Mouse (Mus musculus) lung, postnatal 4 days (tissue): Measurements from ENCODE around the gene P3h4.
"Not testable (repeated sequence)": the region's sequence is repeated elsewhere in the genome, so short reads cannot be mapped to it uniquely, and the experiment has no call there.

Experiments used
- DNase-seq, 2 experiments: peaks; one replicate each; pipeline ENCODE4 v3.0.0; 2021

P3h4 gene

DNA sequence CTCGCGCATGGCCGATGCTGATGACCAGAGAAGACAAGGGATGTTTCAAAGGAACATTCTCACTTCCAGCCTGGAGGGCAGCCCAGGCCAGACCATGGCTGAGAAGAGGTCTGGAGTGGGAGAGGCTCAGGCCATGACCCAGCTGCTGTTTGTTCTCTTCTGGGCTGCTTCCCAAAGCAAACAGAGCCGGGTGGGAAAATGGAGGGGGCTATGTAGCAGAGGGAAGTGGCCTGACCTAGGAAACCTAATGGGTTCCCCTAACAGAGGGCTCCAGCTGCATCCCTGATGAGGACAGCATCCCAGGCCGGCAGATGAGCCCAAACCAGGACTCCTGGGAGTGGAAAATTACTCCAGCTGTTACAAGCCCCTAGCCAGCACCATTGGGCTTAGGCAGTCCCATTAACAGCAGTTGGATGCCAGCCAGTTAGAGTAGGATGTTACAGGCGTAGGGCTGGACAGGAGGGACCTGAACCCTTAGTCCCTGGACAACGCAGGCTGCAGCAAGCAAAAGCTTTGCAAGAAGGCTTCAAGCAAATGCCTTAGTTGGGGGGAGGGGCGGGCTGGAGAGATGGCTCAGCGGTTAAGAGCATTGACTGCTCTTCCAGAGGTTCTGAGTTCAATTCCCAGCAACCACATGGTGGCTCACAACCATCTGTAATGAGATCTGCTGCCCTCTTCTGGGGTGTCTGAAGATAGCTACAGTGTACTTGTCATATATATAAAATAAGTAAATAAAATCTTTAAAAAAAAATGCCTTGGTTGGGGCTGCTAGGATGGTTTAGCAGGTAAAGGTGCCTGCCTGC is 23.4 kb downstream of the P3h4 start:
- peak; percentile 84 to 93 for DNase-seq

DNA sequence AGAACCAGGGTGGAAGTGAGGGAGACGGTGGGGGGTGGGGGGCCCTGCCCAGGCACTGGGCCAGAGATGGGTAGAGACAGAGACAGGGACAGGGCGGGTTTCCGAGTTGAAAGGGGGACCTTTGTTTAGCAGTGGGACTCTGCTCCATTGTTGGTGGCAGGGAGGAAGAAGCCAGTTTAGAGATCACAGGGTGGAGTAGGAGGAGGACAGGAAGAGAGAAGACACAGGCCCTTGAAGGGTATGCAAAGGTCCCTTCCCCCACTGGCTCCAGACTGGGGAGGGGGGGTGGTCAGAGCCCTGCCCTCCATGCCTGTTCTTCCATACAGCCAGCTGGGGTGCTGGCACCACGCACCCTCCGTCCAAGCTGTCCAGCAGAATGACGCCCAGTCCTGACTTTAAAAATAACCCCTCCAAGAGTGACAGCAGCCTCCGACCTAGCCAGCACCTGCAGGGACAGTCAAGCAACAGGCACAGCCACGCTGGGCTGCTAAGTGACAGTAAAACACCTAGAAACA is 24.6 kb downstream of the P3h4 start:
- peak; percentile 80 to 91 for DNase-seq

DNA sequence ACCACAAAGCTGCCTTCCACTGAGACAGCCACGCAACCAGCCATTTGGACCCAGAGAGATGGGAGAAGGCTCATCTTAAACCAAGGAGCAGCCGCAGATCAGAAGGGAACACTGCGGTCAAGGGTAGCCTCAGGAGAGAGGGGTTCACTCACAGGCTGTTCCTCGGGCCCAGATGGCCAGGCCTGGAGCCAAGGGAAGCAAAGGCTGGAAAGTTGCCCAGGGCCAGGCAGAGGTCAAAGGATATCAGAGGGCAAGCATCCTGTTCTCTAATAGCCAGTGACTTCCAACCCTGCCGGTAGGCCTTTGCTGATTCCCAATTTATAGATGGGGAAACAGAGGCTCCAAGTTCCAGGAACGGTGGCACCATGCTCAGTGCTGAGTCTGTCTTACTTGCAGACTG is 26.0 kb downstream of the P3h4 start:
- peak; percentile 73 to 85 for DNase-seq

DNA sequence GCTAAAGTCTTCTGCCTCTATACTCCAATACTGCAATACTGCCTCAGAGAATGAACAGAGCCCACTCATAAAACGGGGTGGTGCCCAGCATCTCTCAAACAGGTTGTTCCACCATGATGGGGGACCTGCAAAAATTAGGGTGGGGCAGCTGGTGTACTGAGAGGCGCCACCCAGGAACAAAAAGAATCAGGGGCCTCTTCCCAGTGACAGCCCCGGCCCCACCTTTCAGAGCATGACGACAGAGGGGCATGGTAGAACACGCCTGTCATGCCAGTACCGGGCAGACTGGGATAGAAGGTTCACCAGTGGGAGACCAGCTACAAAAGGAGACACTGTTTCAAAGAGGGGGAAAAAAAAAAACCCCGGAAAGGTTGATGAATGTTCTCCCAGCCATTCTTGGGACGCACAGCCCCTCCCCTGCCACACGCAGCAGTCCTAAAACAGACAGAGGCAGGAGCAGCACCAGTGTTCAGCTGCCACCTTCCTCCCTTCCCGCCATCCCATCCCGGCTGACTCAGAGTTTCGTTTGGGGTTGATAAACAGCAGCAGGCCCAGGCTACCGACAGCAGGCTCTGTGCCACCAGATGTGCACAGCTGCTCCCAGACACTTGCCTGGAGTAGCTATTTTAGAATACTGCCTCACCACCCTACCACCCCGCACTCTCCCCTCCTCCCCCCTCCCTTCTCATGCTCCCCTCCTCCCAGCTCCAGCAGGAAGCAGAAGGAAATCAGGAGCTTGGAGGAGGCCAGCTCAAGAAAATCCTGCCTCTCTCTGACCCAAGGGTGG is 26.9 kb downstream of the P3h4 start:
- DNase-seq = peak; percentile 75 to 91

DNA sequence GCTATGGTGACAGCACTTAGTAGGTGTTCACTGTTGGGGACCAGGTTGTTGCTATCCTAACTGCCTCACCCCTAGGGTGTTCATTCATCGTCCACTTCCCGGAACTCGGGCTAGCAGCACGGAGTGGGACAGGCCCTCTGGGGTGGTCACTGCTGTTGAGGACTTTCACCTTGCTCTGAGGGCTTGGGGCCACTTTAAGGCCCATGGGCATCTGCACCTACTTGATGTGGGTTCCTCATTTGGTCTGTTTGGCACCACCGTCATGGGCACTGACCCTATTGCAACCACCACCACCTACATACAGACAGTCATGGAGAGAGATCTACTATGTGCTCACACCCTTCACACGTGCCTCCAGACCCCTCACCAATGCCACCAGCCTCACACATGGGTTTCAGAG is 27.5 kb downstream of the P3h4 start:
- DNase-seq = no peak

DNA sequence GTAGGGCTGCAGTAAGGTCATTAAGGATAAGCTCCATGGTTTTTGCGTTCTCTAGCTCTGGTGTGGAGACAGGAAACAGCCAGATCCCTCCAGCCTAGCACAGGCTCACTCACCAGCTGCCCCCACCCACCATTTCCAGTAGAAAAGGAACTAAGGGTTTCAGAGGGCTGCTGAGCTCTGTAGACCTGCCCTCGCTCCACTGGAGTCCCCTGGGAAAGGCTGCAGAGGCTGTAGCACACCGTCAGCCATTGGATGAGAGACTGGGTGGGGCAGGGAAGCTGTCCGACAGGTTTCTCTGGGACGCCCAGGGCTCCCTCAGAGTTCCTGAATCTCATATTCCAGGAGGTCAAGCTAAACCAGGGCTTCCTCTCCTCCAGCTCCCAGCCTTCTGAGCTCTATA is 28.1 kb downstream of the P3h4 start:
- peak; percentile 67 to 81 for DNase-seq

DNA sequence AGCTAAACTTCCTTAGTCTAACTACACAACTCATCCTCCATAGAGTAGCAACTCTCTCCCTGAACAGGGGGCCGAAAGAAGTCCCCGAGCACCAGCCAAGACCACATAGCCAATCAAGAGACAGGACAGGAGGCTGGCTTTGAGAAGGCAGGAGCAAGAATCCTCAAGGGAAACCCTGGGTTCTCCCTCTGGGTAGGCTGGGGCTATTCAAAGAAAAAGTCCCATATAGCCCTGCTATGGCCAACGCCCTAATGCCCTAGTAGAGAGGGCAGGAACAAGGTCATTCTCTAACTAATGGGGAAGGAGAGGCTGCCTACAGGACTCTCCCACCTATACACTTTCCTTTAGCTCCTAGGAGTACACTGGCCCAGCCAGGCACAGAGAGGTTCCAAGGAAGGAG is 29.6 kb downstream of the P3h4 start:
- no peak for DNase-seq

DNA sequence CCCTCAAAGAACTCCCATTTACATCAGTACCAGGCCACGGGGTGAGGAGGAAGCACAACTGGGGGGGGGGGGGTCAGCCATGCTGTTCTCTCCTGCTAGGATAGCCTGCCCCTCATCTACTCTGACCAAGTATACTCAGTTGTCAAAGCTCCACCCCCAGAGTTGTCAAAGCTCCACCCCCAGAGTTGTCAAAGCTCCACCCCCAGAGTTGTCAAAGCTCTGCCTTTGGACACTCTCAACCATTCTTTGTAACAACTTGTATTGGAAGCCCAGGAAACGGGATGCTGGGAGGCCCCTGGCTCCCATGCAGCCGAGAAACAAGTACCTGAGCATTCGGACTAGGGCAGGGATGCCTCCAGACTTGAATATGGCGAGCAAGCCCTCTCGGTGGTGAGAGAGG is 32.0 kb downstream of the P3h4 start:
- no peak for DNase-seq

DNA sequence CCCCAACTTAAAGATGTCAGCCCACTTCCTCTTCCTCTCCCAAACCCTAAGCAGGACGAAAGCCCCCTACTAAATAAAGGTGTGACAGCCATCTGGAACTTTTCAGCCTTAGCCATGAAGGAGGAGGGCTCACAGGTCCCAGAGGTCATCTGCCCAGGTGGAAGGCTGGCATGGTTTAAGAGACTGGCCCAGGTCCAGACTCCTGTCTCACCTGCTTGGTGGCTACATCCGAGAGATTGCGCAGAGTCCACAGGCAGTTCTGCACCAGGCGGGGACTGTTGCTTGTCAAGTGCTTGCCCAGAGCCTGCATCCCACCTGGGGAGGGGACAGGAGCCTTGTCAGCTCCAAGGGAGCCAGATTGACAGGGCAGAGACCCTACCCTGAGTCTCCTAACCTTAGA is 35.3 kb downstream of the P3h4 start:
- DNase-seq = no peak

DNA sequence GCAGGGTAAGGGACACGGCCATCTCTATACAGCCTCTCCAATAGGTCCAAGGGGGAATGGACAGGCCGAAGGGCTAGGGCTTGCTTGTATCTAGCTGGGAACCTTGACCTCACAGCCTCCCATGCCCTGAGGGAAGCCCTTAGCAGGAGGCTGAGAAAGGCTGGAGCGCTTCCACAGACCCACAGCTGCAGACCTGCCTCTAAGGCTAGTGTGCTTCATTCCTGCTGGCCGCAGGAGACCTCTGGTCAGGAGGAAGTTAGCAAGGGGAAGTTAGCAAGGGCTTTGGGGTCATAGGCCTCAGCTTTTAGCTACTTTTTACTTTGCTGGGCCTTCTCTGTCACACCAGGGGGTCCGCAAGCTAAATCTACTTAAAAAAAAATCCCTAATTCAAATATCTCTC is 36.2 kb downstream of the P3h4 start:
- no peak for DNase-seq

DNA sequence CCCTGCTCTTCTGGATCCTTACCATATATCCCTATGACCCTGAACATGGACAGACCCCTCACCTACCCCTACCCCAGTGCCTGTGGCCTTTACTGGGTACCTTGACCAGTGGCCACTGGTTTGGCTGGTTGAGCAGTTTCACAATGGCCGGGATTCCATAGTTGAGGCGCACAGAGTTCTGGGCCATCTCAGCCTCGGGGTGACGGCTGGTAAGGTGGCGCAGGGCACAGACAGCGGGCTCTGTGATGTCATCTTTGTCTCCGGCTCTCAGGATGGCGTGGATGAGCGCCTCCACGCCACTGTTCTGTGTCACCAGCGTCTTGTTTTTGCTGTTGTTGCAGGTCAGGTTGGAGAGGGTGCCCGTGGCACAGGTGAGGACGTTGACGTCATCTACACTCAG is 36.6 kb downstream of the P3h4 start:
- DNase-seq = no peak

DNA sequence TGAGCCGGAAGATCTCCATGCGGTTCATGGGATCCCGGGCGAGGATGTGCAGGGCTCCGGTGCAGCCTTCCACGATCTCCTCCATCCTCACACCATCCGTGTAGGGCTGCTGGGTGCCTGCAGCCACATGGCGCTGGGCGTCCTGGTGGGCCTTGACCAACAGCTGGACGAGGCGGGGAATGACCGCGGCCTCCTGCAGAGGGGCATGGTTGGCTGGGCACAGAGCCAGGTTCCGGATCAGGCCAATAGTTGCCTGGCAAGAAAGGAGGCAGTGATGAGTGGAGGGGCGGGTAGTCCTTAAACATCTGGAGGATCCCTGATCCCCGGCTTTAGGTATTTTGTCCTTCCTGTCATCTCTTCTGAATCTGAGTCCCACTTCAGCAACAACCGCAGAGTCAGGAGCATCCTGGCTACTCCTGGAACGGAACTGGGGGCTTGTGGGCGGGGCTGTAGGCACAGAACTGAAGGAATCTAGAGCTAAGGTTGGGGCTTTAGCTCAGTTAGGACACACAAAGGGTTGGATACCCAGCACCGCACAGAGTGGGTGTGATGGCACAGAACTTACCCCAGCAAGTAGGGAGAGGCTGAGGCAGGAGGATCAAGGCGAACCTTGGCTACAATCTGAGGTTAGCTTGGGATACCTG is 37.8 kb downstream of the P3h4 start:
- DNase-seq = no peak

DNA sequence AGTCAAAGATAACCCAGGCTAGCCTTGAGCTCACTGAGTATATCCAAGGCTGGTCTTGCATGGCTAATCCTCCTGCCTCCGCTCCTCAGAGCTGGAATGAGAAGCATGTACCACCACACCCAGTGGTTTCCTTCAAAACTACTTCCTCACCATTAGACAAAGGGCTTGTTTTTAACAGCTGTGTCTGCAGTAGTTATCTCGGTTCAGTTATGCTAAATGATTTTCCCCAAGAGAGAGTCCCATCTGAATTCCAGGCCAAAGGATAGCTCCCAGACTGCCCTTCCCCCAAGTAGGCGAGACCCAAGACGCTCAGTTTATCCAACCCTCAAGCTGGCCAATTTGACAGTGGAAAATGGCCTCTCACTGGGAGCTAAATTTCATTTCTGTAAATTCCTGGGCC is 38.6 kb downstream of the P3h4 start:
- DNase-seq = no peak

DNA sequence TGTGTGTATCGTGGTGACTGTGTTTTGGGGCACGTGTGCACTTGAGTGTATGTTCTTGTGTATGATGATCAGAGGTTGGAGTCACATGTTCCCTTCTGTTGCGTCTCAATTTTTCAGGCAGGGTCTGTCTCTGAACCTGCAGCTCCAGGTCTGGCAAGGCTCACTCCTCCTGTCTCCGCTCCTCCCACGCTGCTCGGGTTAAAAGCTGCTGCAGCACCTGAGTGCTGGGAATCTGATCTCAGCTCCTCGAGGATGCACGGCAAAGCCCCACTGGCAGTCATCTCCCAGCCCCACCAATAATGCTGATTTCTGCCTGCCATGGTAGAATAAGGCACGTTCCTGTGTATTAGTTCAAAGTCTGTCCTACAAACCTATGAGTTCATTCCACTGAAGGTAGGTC is 39.5 kb downstream of the P3h4 start:
- DNase-seq = no peak

DNA sequence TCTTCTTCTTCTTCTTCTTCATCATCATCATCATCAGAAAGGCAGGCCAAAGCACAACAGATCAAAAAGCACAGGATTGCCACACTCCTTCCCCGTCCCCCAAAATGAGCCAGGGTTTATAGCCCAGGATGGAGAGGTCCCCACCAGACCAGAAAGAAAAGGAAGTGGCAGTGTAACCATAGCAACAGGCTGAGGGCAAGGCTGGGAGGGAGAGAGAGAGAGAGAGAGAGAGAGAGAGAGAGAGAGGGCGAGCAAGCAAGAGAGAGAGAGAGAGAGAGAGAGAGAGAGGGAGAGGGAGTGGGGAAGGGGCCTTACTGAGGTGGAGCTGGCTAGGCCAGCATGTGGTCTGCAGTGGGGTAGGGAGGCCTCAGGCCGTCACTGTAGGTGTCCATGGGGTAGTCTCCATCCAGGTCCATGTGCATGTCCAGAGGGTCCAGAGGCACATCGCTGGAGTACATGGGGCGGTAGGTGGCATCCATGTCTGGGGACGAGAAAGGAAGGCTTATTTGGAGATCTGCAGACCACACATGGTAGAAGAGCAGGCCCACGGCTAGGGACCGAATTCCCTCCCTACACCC is 42.6 kb downstream of the P3h4 start:
- no peak for DNase-seq

DNA sequence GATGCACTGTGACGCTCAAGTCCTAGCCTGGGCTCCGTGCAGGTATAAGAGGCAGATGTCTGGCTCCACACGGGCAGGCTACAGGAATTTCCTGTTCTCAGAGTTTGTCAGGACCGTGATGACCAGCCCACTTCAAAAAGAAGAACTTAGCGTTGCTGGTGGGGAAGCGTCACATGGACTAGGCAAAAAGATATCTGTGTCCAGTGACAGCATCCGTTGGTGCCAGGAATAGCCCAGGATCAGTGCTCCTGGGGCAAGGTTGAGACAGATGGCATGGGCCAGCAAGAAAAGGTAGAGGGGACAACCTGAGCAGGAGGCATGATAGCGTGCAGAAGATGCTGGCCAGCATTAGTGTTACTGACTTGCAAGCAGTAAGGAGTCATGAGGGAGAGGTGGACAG is 44.8 kb downstream of the P3h4 start:
- DNase-seq = no peak

DNA sequence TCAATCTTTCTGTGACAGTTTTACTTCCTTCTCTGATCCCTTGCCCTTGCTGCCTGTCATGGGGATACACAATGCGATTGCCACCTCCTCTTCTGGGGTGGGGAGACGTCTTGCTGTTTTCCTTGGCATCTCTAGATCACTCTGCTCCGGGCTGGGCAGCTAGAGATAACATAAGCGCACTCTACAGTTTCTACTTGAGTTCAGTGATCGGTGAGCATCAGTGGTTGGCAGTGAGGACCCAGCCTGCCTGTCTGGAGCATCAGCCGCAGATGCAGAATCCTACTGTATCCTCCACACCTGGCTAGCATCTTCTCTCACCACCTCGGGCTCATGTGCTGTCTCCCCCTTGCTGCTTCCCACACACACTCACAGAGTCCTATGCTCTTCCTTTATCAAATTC is 45.5 kb downstream of the P3h4 start:
- DNase-seq = no peak

DNA sequence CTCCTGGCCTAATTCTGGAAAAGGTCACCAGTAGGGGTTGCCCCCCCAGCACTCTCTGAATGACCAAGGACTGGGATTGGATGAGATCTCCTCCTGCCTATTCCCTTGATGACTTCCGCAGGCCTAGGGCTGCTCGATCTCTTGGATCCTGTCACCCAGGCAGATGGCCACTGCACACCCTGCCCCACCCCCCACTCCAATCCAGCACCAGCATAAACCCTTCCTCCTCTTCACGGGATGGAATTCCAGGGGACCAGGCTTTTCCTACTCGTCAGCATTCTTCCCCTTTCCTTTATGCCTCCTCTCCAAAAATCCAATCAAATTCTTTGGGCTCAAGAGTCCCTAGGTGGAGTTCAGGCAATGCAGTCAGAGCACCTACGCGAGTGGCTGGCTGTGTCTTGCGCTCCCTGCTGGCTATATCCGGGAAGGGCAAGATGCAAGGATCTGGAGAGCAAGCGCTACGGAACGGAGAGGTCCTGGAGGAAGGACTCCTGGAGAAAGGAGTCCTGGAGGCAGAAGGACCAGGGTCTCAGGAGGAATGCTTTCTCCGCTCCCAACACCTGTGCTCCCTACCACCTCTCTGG is 51.6 kb downstream of the P3h4 start:
- DNase-seq = peak; percentile 79 to 87

DNA sequence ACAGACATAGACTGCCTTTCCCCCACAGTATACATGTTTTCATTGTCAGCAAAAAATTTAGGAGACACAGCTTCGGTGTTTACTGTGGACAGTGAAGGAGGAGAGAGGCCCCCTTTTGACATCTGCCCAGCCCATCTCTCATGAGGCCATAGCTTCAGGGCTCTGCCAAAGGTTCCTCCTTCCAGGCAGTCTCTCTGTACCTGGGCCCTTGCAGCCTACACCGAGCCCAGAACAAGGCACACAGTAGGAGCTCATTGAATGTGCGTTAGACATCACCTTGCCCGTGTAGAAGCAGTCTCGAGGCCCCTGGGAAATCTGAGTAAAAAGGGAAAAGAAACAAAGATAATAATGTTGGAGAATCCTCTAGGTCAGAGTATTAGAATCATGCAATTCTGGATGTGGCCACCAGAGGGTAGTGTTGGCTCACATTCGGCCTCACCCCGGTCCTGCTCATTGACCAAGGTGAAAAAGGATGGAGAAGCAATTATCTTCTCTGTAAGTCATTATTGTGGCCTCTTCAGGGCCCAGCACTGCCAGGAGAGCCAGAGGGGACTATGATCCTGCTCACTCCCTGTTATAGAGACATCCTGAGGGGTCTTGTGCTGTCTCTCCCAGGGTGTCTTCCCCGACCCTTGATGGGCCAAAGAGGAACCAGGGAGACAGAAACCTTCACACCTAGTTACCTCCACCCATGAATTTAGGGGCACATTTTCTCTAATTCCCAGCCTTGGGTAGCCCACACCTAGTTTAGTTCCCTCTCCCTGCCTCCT is 52.2 kb downstream of the P3h4 start:
- peak in 1 of 2 experiments; percentile 84 for DNase-seq

DNA sequence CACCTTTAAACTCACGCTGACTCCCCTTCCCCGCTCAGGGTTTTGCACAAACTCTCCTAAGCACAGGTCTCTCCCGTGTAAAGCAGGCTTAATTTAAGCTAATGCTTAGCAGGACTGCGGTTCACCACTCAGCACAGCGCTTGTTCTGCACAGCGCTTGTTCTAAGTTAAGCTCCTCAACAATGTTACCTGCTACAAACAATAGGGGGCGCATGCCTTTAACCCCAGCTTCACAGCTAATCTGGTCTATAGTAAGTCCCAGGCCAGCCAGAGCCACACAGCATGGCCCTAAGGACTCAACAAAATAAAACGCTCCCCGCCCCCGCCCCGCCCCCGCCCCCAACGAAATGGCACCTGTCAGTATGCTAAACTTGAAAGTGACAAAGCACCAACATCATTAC is 53.6 kb downstream of the P3h4 start:
- DNase-seq = not testable (repeated sequence)

DNA sequence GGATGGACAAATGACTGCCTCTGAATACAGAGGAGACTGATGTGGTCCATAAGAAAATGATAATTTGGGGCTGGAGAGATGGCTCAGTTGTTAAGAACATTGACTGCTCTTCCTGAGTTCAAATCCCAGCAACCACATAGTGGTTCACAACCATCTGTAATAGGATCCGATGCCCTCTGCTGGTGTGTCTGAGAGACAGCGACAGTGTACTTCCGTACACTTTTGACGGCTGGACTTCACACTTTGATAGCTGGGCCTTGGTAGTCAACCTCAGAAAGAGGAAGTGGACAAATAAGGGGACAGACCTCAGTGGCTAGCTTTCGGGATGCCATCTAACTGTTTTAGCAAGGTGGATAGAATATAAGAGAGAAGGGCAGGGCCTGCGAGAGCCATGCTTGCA is 54.5 kb downstream of the P3h4 start:
- no peak for DNase-seq
